Mouse (Mus musculus): ENCODE results near the gene Wdr35.
A peak's percentile ranks its signal among the peaks of the same experiment; 100 is the strongest.
"Not testable (repeated sequence)": the region's sequence is repeated elsewhere in the genome, so short reads cannot be mapped to it uniquely, and the experiment has no call there.

Wdr35 gene

DNA sequence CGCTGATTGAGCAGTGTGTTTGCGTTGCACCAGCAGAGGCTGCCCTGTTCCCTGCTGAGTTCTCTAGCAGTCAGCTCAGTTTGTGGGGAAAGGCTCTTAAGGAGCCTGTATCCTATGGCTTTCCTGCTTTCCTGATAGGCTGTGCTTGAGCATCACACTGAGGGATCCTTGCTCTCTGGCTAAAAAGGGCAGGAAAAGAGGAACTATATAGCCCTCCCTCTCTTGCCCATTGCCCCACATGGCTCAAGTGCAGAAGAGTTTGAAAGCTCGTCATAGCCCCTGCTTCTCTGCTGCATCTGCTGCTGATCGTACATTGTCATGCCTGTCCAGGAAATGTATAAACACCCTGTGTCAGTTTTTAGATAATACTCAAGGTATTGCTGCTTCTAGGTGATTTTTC lies 33.5 kb downstream of the Wdr35 start:
- no peak for DNase-seq (ENCODE audit: low spot score in 2 of 2)

DNA sequence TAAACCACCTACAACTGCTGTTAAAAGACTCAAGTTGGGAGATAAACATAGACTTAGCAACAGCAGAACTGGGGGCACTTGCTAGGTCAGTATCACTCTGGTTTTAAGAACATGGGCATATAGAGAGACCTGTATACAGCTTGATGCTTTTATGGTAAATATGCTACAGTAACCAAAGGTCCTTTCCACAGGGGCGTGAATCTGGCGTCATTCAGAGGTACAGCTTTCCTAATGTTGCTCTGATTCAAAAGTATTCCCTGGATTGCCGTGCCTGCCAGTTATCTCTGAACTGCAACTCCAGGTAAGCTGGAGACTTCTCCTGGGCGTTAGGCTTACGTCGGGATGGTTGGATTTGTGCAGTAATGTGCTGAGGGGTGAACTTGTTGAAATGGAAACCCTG lies 34.1 kb downstream of the Wdr35 start:
- DNase-seq (ENCODE audit: low spot score in 2 of 2), result no peak

DNA sequence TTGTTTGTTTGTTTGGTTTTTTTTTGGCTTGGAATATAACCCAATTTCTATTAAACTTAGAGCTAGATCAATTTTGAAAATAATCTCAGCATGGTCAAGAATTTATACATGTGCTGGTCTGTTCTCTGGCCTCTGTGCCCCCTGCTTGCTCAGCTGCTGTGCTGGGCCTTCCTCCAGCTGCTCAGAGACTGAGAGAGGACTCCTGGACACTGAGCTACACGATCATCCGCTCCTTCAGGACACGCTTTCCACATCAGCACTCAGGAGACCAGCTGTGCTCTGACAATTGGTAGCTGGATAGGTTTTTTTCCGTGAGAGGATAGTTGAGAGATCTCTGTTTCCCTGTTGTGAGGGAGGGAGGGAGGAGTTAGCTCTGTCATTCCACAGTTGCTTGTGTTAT lies 36.6 kb downstream of the Wdr35 start:
- no peak for DNase-seq (ENCODE audit: low spot score in 2 of 2)

DNA sequence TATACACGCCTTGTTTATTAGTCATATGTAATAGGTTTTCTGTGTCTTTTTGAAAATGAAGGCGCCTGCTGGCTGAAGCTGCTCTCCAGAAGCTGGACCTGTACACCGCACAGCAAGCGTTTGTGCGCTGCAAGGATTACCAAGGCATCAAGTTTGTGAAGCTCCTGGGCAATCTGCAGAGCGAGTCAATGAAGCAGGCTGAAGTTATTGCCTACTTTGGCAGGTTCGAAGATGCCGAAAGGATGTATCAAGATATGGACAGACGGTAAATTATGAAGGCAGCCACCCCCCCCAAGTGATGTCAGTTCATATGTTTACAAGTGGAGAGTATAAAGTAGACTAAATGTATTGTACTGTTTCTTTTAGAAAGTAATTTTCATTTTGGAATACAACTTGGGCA lies 42.7 kb downstream of the Wdr35 start:
- DNase-seq (ENCODE audit: low spot score in 2 of 2), result no peak

DNA sequence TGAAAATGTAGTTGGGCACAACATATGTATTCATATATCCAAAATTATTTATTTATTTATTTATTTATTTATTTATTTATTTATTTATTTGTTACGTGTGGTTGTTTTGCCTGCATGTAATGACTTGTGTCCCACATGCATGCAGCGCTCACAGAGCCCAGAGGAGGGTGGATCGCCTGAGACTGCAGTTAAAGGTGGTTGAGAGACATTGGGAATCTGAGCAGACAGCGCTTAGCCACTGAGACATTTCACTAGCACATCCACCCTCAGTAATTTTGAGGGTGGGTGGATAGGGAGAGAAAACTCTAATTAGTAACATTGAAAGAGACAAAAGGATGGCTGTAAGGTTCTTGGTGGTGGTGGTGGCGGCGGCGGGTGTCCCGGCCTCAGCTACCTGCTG lies 46.7 kb downstream of the Wdr35 start:
- no peak for DNase-seq (ENCODE audit: low spot score in 2 of 2)

DNA sequence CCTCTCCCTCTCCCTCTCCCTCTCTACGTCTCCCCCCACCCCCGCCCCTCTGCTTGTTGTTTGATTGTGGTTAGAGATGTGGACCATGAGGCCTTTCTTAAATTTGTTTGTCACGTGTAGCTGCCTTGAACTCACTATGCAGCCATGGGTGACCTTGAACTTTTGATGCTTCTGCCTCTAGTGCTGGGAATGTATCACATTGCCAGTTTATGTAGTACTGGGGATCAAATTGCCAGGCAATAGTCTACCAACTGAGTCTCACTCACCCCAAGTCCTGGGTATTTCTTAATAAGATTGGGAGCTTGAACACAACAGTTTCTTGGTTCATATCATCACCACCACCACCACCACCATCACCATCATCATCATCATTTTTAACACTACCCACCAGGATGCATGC lies 47.3 kb downstream of the Wdr35 start:
- DNase-seq (ENCODE audit: low spot score in 2 of 2), result no peak

DNA sequence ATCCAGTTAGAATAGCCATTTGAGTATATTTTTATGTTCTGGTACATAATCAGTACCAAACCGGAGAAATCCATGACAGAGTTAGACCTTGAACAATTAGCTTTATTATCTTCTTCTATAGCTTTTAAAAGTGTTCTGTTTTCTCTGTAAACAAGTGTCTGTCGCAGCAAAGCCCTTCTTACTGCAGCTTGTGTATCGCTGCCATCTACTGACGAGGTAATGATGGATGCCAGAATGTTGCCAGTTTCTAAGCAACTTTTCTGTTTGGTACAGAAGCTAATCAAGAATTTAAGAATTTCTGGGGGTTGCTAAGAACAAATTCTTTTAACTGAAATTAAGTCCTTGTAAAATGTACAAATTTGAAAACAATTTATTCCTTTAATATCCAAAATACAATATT lies 49.3 kb downstream of the Wdr35 start:
- no peak for DNase-seq (ENCODE audit: low spot score in 2 of 2)

DNA sequence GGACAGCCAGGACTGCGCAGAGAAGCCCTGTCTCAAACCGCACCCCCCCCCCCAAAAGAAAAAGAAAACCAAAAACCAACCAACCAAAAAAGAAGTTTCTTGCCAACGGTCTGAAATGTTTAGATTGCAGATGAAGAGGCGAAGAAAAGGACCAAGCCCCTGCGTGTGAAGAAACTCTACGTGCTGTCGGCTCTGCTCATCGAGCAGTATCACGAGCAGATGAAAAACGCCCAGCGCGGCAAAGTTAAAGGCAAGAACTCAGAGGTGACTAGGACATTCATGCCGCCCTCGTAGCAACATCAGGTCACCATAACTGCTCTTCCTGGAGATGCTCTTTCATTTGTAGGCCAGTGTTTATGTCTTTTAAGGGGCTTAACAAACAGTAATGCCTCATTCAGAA lies 50.4 kb downstream of the Wdr35 start:
- no peak for DNase-seq (ENCODE audit: low spot score in 2 of 2)

DNA sequence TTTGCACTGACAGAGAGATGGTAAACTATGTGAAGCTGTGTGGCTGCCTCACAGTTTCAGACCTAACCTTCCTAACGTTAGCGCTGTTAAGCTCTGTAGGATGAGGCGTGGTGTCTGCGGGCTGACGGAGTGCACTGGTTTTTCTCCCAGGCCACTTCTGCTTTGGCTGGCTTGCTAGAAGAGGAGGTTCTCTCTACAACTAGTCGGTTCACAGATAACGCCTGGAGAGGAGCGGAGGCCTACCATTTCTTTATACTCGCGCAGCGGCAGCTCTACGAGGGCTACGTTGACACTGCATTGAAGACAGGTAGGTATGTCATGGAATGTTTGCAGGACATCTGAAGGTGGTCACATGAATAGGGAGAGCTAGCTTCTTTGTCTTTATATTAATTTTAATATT lies 51.0 kb downstream of the Wdr35 start:
- DNase-seq (ENCODE audit: low spot score in 2 of 2), result no peak

DNA sequence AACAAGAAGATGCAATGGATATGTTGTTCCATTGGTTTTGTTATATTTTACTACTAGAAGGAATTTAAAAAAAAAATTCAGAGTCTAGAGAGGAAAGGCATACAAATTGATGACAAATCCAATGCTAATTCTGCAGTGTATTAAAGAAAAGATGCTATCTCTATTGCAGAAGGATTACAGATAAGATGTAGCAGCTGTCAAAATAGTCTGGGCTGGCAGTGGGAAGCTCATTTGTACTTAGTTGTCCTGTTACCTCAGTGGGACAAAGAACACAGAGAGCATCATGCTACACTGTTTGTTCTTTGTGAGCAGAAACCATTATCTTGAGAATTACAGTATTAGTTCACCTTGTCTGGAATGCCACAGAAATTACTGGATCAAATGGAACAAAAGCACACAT lies 53.2 kb downstream of the Wdr35 start:
- no peak for DNase-seq (ENCODE audit: low spot score in 2 of 2)

DNA sequence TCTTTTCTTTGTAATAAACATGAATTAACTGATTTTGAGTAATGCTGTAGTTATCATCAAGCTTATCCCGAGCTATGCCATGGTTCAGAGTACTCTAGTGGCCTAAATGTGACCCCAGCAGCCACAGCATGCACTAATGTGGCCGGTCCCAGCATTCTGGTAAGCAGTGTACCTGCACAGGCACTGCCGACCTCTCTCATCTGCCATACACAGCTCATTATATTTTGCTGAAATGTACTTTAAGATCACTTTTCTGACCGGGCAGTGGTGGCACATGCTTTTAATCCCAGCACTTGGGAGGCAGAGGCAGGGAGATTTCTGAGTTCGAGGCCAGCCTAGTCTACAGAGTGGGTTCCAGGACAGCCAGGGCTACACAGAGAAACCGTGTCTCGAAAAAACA lies 55.1 kb downstream of the Wdr35 start:
- not testable (repeated sequence) for DNase-seq (ENCODE audit: low spot score in 2 of 2)

DNA sequence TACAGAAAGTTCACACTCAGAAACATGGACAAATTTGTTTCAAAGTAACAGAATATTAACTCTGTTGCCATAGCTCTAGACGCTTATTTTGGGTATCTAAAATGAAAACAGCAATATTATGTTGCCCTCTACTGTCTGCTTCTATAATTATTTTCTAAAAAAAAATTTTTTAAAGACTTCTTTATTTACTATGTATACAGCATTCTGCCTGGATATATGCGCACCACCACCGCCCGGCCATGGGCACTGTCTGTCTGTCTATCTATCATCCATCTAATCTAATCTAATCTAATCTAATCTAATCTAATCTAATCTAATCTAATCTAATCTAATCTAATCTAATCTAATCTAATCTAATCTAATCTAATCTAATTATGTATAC lies 55.8 kb downstream of the Wdr35 start:
- DNase-seq (ENCODE audit: low spot score in 2 of 2), result no peak

DNA sequence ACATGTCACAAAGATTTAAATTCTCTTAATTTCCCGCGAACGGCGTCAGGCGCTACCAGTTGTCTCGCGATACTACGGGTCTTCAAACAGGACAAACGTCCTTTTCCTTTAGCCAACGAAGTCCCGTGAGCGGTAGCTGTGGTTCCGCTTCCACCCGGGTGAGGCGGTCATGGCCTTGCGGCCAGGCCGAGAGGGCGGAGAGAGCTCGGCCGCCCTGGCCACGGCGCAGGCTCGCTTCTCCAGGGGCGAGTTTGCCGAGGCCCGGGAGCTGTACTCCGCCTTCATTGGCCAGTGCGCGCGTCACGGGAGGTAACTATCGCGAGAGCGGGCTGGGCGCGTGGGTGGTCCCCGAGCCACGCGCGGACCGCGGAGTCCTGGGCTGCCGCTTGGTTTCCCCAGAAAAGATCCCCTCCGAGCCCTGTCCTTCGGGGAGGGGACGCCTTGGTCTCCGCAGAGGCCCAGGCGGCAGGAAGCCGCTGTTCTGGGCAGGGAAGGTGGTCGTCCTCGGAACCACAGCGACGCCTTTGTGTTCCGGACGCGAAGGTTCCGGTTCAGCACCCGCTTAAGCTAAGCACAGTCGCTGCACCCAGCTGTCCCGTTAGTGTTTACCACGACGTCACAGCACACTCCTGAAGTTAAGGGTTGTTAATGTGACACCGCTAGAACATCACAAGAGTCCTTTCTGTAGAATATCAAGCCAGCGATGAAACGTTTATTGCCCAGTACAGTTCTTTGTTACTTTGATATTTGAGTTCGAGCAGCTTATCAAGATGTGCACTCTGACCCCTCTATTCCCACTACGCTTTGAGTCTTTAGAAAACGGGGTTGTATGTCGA lies 56.4 kb downstream of the Wdr35 start, which contains the start of gene Ttc32:
Gene Ttc32, plus strand, starts transcription at position 110 of the 836 bp plus-strand sequence.
- peak; percentile 94 to 95 for DNase-seq (ENCODE audit: low spot score in 2 of 2)

DNA sequence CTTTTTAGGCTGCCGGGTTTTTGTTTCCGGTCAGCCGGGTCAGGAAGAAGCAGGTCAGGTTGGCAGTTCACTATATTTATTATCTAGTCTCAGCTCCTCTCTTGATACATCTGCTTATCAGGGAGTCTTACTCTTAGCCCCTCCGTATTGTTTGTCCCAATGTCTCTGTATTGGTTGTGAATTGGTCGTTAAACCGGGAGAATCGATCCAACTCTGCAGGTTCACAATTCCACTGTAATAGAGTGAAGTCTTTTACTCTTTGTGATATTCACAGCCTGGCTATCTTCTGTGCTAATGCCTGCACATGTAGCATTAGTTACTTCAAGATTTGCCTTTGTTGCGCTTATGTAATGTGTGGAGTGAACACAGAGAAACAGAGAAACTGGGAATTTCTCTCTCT lies 57.5 kb downstream of the Wdr35 start:
- DNase-seq (ENCODE audit: low spot score in 2 of 2), result no peak

DNA sequence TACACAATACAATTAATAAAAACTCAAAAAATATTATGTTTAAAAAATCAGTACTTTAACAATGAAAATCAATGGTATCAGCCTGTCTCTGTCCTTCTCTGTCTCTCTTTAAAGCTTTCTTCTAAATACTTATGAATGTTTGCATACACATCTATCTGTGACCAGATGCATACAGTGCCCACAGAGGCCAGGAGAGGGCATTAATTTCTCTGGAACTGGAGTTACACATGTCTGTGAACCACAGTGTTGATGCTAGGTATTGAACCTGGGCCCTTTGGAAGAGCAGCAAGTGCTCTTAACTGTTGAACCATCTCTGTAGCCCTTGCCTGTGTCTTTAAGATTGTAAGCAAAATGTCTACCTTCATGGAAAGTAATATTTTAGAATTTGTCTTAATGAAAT lies 59.4 kb downstream of the Wdr35 start:
- DNase-seq (ENCODE audit: low spot score in 2 of 2), result no peak

DNA sequence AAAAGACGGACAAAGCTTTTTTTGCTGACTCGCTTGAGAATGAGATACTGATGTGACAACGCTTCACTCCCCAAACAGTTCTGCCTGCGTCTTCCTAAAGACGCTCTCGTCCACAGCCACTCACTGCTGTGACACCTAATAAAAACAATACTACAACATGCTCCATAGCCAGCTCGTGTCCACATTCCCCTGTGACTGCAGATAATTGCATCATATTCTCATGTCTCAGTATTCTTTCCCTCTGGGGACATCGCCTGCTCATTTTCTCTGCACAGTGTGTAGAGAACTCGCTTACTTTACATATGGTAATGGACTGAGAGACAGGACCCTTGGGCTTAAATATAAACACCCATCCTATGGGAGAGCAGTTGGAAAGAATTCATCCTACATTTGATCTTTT lies 62.7 kb downstream of the Wdr35 start:
- no peak for DNase-seq (ENCODE audit: low spot score in 2 of 2)

DNA sequence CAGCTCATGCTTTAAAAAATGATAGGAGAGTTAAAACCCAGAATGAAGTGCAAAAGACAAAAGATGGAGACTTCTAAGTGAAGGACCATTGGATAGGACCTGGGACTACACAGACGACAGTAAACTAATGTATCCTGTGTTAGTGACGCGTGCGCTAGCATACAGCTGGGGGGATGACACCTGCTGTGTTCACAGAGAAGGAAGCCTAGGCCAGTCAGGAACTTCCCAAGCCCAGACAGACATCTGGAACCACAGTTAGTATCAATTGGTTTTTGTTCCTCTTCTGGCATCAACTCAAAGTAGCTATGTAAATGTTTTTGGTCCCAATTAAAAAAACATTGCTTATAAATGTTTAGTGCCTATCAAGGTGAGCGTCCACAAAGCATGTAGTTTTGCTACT lies 66.5 kb downstream of the Wdr35 start:
- no peak for DNase-seq (ENCODE audit: low spot score in 2 of 2)

DNA sequence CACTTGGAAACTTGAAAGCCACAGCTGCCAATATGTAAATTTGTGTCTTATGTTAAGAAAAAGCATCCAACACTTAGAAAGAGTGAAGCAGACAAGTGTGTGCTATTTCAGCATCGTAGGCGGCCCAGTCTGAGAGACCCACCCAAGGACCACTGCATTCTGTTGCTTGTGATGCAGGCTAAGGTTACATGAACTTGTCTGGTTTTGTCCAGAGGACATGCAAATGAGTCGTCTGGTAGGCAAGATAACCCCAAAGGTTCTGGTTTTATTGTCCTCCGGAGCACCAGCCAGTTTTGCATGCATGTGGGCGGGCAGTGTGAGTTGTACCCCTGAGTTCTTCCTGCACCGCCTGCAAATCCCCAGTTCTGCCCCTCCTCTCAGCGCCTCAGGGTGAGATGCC lies 67.0 kb downstream of the Wdr35 start:
- DNase-seq (ENCODE audit: low spot score in 2 of 2), result no peak

DNA sequence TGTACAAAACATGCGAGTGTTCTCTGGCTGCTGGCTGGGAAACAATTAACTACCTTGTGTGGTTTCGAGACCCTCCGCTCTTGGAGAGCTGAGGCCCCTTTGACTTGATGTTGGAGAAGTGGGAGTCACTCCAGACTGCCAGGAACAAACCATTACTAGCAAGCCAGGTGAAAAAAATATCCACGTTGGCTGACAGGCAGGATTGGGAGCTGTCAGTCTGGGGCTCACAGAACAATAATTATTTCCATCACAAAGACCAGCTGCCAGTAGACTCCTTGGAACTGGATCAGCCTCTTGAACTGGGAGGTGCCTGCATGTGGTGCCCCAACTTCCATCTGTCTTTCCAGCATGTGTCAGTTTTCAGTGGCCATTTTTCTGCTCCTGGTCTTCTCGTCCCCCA lies 68.6 kb downstream of the Wdr35 start:
- no peak for DNase-seq (ENCODE audit: low spot score in 2 of 2)

DNA sequence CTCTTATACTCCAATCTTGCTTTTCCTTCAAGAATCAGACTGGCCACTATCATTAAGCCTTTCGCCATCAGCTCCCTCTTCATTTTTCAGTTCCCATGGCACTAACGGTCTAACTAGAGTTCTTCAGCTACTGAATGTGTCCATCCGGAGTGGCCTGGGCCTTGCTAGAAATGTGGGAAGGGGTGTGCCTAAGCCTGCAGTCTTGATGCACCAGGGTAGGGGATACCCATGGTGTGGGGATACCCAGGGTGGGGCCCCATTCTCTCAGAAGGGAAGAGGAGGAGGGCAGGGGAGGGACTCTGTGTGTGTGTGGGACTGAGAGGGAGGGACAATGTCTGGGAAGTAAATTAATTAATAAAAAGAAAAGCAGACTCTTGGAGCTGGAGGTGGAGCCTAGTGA lies 69.1 kb downstream of the Wdr35 start:
- no peak for DNase-seq (ENCODE audit: low spot score in 2 of 2)

DNA sequence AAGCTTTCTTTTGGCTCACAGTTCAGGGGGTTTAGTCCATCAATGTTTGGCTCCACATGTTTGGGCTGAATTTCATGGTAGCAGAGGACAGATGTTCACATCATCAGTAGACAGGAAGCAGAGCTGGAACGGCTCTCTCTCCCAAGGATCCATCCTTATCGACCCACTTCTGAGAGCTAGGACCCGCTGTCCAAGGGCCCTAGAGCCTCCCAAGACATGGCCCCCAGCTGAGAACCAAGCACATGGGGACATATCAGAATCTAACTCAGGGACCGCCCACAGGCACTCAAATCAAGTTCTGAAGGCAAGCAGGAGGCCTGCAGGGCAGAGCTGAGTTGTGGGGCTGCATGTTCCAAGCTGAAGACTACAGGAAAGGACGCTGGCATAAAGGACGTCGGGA lies 71.0 kb downstream of the Wdr35 start:
- DNase-seq (ENCODE audit: low spot score in 2 of 2), result no peak

DNA sequence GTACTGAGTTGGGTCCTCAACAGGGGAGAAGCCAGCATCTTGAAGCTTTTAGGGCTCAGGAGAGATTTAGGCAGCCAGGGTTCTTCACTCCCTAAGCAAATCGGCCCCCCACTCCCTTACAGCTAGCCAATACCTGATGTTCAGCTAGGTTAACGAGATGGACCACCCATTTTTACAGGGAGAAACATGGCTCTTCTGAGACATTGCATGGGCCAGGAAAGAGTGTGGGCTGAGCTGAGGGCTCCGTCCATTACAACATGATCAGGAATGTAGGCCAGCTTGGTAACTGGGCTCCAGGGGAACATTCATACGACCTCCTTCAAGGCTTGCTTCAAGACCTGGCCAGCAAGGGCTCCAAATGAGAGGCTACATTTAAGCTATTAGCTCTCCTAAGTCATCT lies 73.0 kb downstream of the Wdr35 start:
- DNase-seq (ENCODE audit: low spot score in 2 of 2), result no peak

DNA sequence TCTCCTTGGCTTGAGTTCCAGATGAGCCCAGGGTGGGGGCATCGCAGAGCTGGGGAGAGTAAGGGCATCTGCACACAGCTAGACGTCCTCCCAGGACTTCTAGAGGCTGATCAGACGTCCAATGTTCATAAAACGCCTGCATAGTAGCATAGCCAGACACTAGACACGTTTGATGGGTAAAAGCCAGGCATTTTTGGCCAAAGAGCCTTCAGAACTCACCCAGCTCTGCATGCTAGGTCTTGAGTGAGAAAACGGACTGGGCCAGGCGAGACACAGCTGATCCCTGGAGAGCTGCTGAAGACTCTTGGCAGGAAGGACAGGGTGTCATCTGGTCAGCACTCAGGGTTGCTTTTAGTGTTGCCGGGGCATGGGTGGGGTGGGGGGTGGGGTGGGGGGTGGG lies 74.4 kb downstream of the Wdr35 start:
- no peak for DNase-seq (ENCODE audit: low spot score in 2 of 2)

DNA sequence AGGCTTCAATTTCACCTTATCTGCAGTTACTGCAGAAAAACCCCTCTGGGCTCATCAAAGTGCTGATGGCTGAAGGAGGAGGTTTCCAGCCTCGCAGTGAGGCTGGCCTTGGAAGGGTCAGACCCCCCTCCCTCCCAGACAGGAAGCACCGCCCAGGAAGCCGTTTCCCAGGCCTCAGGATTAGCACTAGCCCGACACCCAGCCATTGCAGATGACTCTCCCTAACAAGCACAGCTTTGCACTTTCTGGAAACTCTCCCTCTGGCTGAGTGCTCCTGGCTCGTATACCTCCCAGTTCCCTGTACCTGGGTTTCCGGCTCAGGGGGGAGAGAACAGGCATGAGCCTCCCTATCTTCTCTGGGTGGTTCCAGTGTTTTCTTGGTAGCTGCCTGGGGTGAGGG lies 77.1 kb downstream of the Wdr35 start:
- no peak for DNase-seq (ENCODE audit: low spot score in 2 of 2)
